Mouse (Mus musculus) embryonic fibroblast, embryonic 13.5 days (primary cell): ENCODE measurements at regions not wholly inside any gene's neighbourhood (a gene's known extent, or its start where the extent isn't known, plus 50 kb on each side); places are given as distances from the start of the nearest gene placed in this dataset.

Experiments
- H3K27ac ChIP-seq: 2 replicates; pipeline ENCODE4 v1.5.1; 2012; ENCODE audit warnings: low read length, control low read depth, inconsistent platforms; ENCODE audit not compliant: insufficient read depth
- H3K4me1 ChIP-seq: 2 replicates; pipeline ENCODE4 v1.6.1; 2011; ENCODE audit warnings: low read length; ENCODE audit not compliant: control insufficient read depth, insufficient read depth
- H3K4me3 ChIP-seq: 2 replicates; pipeline ENCODE4 v1.5.1; 2011; ENCODE audit warnings: mild to moderate bottlenecking, control low read depth, low read length; ENCODE audit not compliant: insufficient read depth
- CTCF ChIP-seq: IDR thresholded peaks from 2 replicates; pipeline ENCODE4 v1.5.1; 2011; ENCODE audit warnings: mild to moderate bottlenecking, control low read depth, low read length, moderate library complexity, borderline replicate concordance; ENCODE audit not compliant: insufficient read depth
- POLR2A ChIP-seq: IDR thresholded peaks from 2 replicates; pipeline ENCODE4 v1.6.1; 2011; ENCODE audit warnings: low read depth, mild to moderate bottlenecking, control low read depth, low read length, moderate library complexity

- H3K4me1 ChIP-seq = no peaks in the 10 kb centered on the region
- no peak overlapping the region for H3K4me3 ChIP-seq
- TF ChIP-seq CTCF (no peak), POLR2A (no peak)
These were observed 381.6 kb upstream of the Zfp703 start for GRCm38 (mm10) chr8:26595431-26596018.

DNA sequence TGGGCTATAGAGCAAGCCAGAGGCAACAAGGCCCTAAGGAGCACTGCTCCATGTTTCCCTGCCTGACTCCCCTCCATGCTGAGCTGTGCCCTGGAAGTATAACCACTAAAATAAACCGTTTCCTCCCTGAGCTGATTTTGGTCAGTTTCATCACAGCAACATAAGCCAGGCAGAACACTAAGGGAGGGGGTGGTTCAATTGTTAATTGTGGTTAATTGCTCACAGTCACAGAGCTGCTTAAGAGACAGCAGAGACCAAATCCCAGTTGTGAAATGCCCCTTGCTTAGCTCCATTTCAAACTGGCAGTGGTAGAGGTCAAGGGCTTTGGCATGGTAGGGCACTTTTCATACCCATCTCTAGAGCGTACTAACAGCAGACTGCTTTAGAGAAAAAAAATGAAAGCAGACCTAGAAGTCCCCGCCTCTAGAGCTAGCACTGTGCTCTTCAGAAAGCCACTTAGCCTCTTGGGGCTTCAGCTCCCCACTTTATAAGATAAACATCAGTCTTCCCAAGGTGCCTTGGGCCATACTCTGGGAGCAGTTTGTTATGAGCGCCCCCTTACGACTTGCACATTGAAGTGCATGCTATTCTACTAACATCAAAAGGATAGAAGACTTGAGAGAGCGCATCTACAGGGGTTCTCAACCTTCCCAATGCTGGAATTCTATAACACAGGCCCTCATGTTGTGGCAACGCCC, 380.3 kb upstream of the Zfp703 start:
- TF ChIP-seq CTCF (no peak), POLR2A (no peak)
- Histone ChIP-seq H3K4me3 (no peak overlapping the region), H3K4me1 (no peaks in the 10 kb centered on the region), H3K27ac (no peak overlapping the region)

More at GRCm38 (mm10) chr8:26595431-26596018, 381.6 kb upstream of the Zfp703 start:
- no peak overlapping the region for H3K27ac ChIP-seq

- no peak overlapping the region for H3K27ac ChIP-seq
- H3K4me1 ChIP-seq = no peaks in the 10 kb centered on the region
- H3K4me3 ChIP-seq = no peak overlapping the region
- TF ChIP-seq CTCF = no peak
- TF ChIP-seq POLR2A = no peak
These were observed 378.6 kb upstream of the Zfp703 start for GRCm38 (mm10) chr8:26598520-26598919.

- Histone ChIP-seq H3K4me1 (no peaks in the 10 kb centered on the region), H3K27ac (no peak overlapping the region), H3K4me3 (no peak overlapping the region)
- no peak for TF ChIP-seq POLR2A
- no peak for TF ChIP-seq CTCF
These were observed 377.0 kb upstream of the Zfp703 start for GRCm38 (mm10) chr8:26600127-26600526.

DNA sequence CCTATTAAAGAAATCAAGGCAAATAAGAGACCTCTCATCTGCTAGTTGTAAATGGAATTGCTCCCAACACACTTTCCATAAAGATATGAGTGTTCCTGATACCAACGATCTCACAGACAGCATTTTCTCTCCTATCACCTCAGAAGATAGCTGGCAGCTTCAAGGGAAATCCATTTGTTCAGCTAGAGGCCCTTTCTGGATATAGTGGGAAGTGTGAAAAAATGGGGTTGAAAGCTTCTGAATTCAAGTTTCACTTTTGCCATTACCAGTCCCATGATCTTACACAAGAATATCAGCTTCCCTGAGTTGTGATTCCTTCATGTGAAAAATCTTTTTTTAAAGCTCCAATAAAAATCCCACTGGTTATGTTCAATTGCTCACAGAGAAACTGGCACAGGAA, 369.1 kb upstream of the Zfp703 start:
- Histone ChIP-seq H3K27ac (no peak overlapping the region), H3K4me1 (no peaks in the 10 kb centered on the region), H3K4me3 (no peak overlapping the region)
- TF ChIP-seq POLR2A (no peak), CTCF (no peak)

- no peak for TF ChIP-seq POLR2A
- no peak for TF ChIP-seq CTCF
- no peaks in the 10 kb centered on the region for H3K4me1 ChIP-seq
- no peak overlapping the region for H3K4me3 ChIP-seq
- H3K27ac ChIP-seq = no peak overlapping the region
These were observed 368.5 kb upstream of the Zfp703 start for GRCm38 (mm10) chr8:26608588-26608987.

DNA sequence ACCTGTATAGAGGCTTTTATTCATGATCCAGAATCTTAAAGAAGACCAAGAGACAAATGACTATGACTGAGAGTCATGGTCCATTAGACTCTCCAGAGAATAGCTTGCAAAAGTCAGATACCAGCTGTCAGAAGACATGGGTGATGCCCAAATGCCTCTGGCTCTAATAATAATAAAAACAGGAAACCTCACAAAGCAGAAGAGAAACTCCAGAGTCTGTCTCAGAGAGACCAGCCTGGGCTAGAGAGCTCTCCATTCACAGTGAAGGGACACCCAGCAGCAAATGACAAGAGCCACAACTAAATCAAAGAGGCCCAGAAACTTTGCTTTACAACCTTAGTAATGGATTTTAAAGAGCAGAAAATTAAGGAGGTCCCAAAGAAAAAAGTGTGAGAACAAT, 365.0 kb upstream of the Zfp703 start:
- no peak overlapping the region for H3K27ac ChIP-seq
- H3K4me1 ChIP-seq = no peaks in the 10 kb centered on the region
- TF ChIP-seq POLR2A (no peak), CTCF (no peak)
- H3K4me3 ChIP-seq = no peak overlapping the region

- TF ChIP-seq CTCF (no peak), POLR2A (no peak)
- H3K27ac ChIP-seq = no peak overlapping the region
- H3K4me1 ChIP-seq = no peaks in the 10 kb centered on the region
- H3K4me3 ChIP-seq = no peak overlapping the region
These were observed 354.6 kb upstream of the Zfp703 start for GRCm38 (mm10) chr8:26622311-26623052.

- TF ChIP-seq CTCF (no peak), POLR2A (no peak)
- Histone ChIP-seq H3K4me3 (no peak overlapping the region), H3K4me1 (no peaks in the 10 kb centered on the region), H3K27ac (no peak overlapping the region)
These were observed 350.9 kb upstream of the Zfp703 start for GRCm38 (mm10) chr8:26626186-26626585.

GRCm38 (mm10) chr8:26626651-26627077, 350.5 kb upstream of the Zfp703 start:
- no peaks in the 10 kb centered on the region for H3K4me1 ChIP-seq
- TF ChIP-seq POLR2A = no peak
- no peak for TF ChIP-seq CTCF
- no peak overlapping the region for H3K4me3 ChIP-seq
- no peak overlapping the region for H3K27ac ChIP-seq
